Mouse (Mus musculus) intestine, embryonic 15.5 days (tissue): ENCODE results near the gene Stk25. TPM values are rescaled to one million over a fixed set of nuclear protein-coding genes. Genes with fewer than 3 reads are reported as not detected.

ENCODE experiments used
- ATAC-seq: fragments of 200-750 bp; cut with Nextera tagmentation; 2 replicates; pipeline ENCODE4 v1.8.0; 2017; ENCODE audit warnings: moderate TSS enrichment, moderate library complexity
- H3K27ac ChIP-seq: fragments of 300-500 bp; sonication (generic); 2 replicates; pipeline ENCODE4 v1.5.1; 2015; ENCODE audit warnings: mild to moderate bottlenecking, inconsistent platforms
- H3K27me3 ChIP-seq: fragments of 300-500 bp; sonication (generic); replicated peaks from 2 replicates; pipeline ENCODE4 v1.6.1; 2015; ENCODE audit warnings: inconsistent platforms
- H3K36me3 ChIP-seq: fragments of 300-500 bp; sonication (generic); 2 replicates; pipeline ENCODE4 v1.6.1; 2015; ENCODE audit warnings: inconsistent platforms
- H3K4me1 ChIP-seq: fragments of 300-500 bp; sonication (generic); replicated peaks from 2 replicates; pipeline ENCODE4 v1.6.1; 2015; ENCODE audit warnings: inconsistent platforms
- H3K4me2 ChIP-seq: fragments of 300-500 bp; sonication (generic); replicated peaks from 2 replicates; pipeline ENCODE4 v1.6.1; 2015; ENCODE audit warnings: mild to moderate bottlenecking, inconsistent platforms
- H3K4me3 ChIP-seq: fragments of 300-500 bp; sonication (generic); replicated peaks from 2 replicates; pipeline ENCODE4 v1.5.1; 2015; ENCODE audit warnings: inconsistent platforms
- H3K9ac ChIP-seq: fragments of 300-500 bp; sonication (generic); 2 replicates; pipeline ENCODE4 v1.6.1; 2015; ENCODE audit warnings: inconsistent platforms
- H3K9me3 ChIP-seq: fragments of 300-500 bp; sonication (generic); 2 replicates; pipeline ENCODE4 v1.6.1; 2016; ENCODE audit warnings: inconsistent platforms
- WGBS: fragments of 180-500 bp; shearing (Covaris S2); methylation state at CpG from one replicate; pipeline ENCODE4 v1.1.7; 2015; 5-methylcytosine and 5-hydroxymethylcytosine counted together
- polyA plus RNA-seq: library from polyadenylated mRNA; unstranded; fragments of >200 nt; fragmentation: Nextera tagmentation; extraction: Ambion mirVana; gene quantifications from 2 replicates; pipeline ENCODE4 v1.2.1, GENCODE M21; 2015

The Stk25 gene
- polyA plus RNA-seq, 1 experiment from 2014 or later, result 143 TPM

DNA sequence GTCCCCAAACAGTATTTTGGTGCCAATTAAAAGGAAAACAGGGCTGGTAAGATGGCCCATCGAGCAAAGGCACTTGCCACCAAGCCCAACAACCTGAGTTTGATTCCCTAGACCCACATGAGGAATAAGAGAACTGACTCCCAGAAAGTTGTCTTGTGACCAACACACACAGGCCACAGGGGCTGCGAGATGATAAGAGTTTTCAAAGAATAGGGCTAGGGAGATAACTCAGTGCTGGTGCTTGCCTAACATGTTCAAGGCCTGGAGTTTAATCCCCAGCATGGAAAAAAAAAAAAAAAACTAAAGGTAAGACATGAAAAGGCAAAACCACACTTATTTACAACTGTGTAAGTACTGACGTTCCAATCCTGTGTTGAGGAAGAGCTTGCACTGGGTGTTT lies 27.7 kb downstream of the Stk25 start:
- H3K27ac ChIP-seq, result no peak overlapping the region
- H3K4me1 ChIP-seq, result peaks cover 7% of the 10 kb centered on the region
- peaks cover 23% of the 10 kb centered on the region for H3K36me3 ChIP-seq
- WGBS, result 68% methylated on average over 3 of the region's 3 CpGs
- H3K4me3 ChIP-seq, result no peak overlapping the region
- no peak overlapping the region for H3K9ac ChIP-seq
- ATAC-seq, result no peak
- no peaks in the 10 kb centered on the region for H3K27me3 ChIP-seq
- H3K9me3 ChIP-seq, result no peaks in the 10 kb centered on the region
- no peak overlapping the region for H3K4me2 ChIP-seq

DNA sequence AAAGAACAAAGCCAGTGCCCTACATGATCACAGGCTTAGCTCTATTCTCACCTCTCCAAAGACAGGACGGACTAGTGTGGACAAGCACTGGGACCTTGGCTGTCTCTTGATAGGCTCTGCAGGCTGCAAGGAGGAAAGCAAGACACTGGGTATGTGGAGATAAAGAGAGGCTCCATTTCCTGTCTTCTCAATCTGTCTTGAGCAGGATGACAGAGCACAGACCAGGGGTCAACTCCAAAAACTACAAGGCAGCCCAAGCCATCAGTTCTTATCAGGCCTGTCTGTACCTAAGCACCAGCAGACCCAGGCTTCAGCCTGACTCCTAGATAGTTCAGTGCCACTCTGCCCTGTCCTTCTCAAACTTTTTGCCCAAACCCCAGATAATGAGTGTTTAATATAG lies 34.0 kb downstream of the Stk25 start:
- peak; percentile 13; the same call in 1 of the 2 replicates for ATAC-seq
- Histone ChIP-seq H3K4me1 (no peaks in the 10 kb centered on the region), H3K27me3 (no peaks in the 10 kb centered on the region), H3K9ac (no peak overlapping the region), H3K36me3 (peaks cover 51% of the 10 kb centered on the region), H3K27ac (no peak overlapping the region), H3K9me3 (no peaks in the 10 kb centered on the region), H3K4me2 (no peak overlapping the region), H3K4me3 (no peak overlapping the region)
- WGBS, result 82% methylated on average over 1 of the region's 1 CpGs

DNA sequence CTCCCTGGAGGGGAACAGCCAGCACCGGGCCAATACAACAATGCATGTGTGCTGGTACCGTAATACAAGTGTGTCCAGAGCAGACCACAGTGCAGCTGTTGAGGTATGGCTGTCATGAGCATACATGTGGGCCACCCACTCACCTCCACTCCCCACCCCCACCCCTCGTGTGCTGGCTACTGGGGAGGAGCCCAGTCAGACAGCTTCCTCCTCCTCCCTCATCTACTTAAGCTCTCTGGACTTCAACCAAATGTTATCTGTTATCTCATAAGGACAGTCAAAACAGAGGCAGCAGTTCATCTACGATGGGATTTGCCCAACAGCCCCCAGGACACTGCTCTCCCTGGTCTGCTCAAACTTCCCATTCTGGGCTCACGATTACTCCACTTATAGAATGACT lies 39.5 kb downstream of the Stk25 start:
- Histone ChIP-seq H3K9ac (no peak overlapping the region), H3K4me2 (no peak overlapping the region), H3K4me1 (no peaks in the 10 kb centered on the region), H3K36me3 (peaks cover 14% of the 10 kb centered on the region), H3K27me3 (no peaks in the 10 kb centered on the region), H3K4me3 (no peak overlapping the region), H3K9me3 (no peaks in the 10 kb centered on the region), H3K27ac (no peak overlapping the region)
- 59% methylated on average over 5 of the region's 5 CpGs for WGBS
- ATAC-seq, result peak; percentile 65

DNA sequence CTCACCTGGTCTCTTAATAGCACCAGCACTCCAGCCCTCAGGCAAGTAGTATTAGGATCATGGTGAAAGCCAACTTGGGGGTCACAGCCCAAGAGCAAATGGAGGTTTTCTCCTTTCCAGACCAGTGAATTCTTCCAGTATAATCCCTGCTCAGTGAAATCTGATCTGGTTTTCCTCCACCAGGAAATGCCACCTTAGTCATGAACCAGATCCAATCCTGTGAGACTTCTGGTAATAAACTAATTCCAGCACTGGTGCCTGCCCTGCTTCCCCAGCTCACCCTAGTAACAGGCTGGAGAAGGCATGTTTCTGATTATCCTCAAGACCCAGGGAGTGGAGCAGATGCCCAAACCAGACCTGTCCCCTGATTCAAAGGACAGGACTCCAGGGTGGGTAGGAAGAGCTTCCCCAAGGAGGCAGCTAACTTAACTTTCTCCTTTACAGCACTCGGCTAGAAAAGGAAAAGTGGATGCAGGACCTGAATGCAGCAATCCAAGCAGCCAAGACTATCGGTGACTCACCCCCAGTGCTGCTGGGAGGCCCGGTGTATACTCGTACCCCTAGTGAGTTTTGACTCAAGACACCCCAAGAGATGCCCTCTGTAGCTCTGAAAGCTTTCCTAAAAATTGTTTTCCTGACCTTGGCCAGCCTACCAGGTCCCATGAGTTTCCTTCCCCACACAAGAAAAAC lies 40.3 kb downstream of the Stk25 start:
- H3K4me1 ChIP-seq, result no peaks in the 10 kb centered on the region
- H3K27ac ChIP-seq, result no peak overlapping the region
- H3K4me2 ChIP-seq, result no peak overlapping the region
- H3K27me3 ChIP-seq, result no peaks in the 10 kb centered on the region
- H3K4me3 ChIP-seq, result no peak overlapping the region
- no peaks in the 10 kb centered on the region for H3K9me3 ChIP-seq
- 75% methylated on average over 4 of the region's 4 CpGs for WGBS
- peaks cover 10% of the 10 kb centered on the region for H3K36me3 ChIP-seq
- peak; percentile 50; the same call in 1 of the 2 replicates for ATAC-seq
- H3K9ac ChIP-seq, result no peak overlapping the region

DNA sequence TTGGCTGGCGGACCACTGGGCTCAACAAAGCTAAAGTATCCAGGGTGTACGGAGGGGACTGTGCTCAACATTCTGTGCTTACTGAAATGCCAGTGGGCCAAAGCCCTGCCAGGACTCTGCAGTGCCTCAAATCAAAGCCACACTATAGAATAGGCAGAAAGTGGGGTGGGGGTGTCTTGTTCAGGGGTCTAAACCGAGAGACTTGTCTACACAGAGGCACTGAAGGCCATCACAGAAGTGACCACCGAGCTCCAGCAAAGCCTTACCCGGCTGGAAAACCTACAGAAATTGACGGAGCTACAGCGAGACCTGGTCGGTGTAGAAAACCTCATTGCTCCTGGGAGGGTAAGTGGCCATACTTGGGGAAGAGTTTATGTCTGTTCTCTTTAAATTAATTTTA lies 48.7 kb downstream of the Stk25 start:
- no peaks in the 10 kb centered on the region for H3K4me1 ChIP-seq
- no peaks in the 10 kb centered on the region for H3K9me3 ChIP-seq
- no peaks in the 10 kb centered on the region for H3K27me3 ChIP-seq
- no peak for ATAC-seq
- H3K36me3 ChIP-seq, result no peaks in the 10 kb centered on the region
- no peak overlapping the region for H3K4me3 ChIP-seq
- 88% methylated on average over 8 of the region's 8 CpGs for WGBS
- H3K27ac ChIP-seq, result no peak overlapping the region
- H3K4me2 ChIP-seq, result no peak overlapping the region
- H3K9ac ChIP-seq, result no peak overlapping the region

DNA sequence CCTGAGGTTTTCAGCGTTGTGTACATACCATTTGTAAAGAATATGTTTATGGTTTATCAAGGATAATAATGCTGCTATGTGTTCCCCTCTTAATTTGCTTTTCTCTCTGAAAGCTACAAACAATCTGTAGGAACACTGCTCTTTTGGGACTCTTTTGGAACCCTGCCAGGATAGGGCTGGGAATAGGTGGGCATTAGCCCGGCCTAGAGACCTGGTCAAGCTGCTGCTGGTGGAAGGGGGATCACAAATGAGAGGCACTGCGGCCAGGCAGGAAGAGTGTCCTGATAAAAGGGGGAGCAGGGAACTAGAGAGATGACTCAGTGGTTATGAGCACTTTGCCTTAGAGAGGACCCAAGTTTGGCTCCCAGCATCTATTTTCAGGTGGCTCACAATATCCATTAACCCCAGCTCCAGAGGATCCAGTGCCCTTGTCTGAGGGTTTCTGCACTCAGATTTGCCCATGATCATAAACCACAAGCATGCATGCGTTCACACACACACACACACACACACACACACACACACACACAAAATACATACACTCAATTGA lies 49.7 kb downstream of the Stk25 start:
- no peaks in the 10 kb centered on the region for H3K36me3 ChIP-seq
- no peak overlapping the region for H3K4me3 ChIP-seq
- WGBS, result 76% methylated on average over 4 of the region's 4 CpGs
- H3K9ac ChIP-seq, result no peak overlapping the region
- no peak for ATAC-seq
- H3K27ac ChIP-seq, result no peak overlapping the region
- no peaks in the 10 kb centered on the region for H3K4me1 ChIP-seq
- H3K4me2 ChIP-seq, result no peak overlapping the region
- no peaks in the 10 kb centered on the region for H3K9me3 ChIP-seq
- H3K27me3 ChIP-seq, result no peaks in the 10 kb centered on the region

DNA sequence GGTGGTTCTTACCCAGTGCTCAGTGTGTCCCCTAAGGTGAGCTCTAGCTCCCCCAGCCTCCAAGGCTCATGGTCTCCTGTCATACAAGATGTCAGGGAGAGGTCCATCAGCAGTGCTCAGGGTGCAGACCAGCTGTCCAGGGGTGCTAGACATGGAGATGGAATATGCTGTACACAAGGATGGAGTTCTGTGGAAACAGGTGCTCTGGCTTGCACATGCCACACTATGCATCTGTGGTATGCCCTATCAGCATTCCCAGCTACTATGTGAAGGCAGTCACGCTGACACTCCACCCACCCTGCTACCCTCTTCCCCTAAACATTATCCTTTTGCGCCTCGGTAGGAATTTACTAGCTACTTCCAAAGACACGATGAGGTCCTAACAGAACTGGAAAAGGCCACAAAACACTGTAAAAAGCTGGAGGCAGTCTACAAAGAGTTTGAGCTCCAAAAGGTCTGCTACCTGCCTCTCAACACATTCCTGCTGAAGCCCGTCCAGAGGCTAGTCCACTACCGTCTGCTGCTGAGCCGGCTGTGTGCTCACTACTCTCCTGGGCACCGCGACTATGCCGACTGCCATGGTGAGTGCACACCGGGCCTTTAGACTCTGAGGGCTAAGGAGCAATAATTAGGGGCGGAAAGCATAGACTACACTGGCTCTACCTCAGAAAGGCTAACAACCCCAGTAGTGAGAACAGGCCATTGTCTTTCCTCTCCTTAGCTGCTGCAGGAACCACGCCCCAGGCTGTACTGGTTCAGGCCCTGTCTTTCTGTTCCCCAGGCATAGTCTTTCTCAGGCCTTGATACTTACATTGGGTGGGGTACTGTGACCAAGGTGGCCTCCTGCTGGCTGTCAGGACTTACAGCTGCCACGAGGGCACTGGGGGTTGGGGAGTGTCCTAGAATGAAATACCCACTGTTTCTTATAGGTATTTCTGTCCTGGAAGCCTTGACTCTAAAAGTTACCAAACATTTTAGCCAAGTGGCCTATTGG lies 51.1 kb downstream of the Stk25 start:
- Histone ChIP-seq H3K4me3 (no peak overlapping the region), H3K4me2 (no peak overlapping the region), H3K4me1 (no peaks in the 10 kb centered on the region), H3K27ac (no peak overlapping the region), H3K27me3 (no peaks in the 10 kb centered on the region), H3K9me3 (no peaks in the 10 kb centered on the region), H3K9ac (no peak overlapping the region), H3K36me3 (no peaks in the 10 kb centered on the region)
- no peak; the same call in 1 of the 2 replicates for ATAC-seq
- 79% methylated on average over 14 of the region's 14 CpGs for WGBS

DNA sequence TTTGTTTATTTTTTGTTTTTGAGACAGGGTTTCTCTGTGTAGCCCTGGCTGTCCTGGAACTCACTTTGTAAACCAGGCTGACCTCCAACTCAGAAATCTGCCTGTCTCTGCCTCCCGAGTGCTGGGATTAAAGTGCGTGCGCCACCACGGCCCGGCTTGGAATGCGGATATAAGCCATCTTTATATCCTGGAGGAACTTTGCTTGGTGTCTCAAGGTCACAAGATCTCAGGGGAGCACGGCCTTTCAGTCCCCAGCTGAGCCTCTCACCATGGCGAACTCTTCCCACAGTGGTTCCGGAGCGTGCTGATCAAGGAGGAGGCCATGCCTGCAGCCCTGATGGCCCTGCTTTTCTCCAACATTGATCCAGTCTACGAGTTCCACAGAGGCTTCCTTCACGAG lies 54.5 kb downstream of the Stk25 start:
- no peaks in the 10 kb centered on the region for H3K9me3 ChIP-seq
- no peaks in the 10 kb centered on the region for H3K27me3 ChIP-seq
- H3K4me2 ChIP-seq, result no peak overlapping the region
- no peak overlapping the region for H3K4me3 ChIP-seq
- 95% methylated on average over 12 of the region's 12 CpGs for WGBS
- H3K4me1 ChIP-seq, result no peaks in the 10 kb centered on the region
- no peak for ATAC-seq
- H3K27ac ChIP-seq, result no peak overlapping the region
- no peaks in the 10 kb centered on the region for H3K36me3 ChIP-seq
- no peak overlapping the region for H3K9ac ChIP-seq

DNA sequence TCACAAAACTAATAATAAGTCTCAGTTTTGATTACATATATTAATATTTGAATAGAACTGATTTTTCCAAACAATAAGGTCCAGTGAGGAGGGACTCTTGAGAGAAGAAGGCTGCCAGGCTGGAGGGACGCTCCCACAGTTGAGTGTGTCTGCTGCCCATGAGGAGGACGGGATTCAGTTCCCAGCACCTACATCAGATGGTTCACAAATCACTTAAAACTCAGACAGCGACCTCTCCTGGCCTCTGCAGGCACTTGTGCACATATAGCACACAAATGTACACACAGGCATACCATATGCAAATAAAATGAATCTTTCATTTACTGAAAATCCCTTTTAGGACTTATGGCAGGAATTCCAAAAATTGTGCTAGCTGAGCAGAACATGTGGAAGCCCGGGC lies 55.5 kb downstream of the Stk25 start:
- Histone ChIP-seq H3K9me3 (no peaks in the 10 kb centered on the region), H3K4me2 (no peak overlapping the region), H3K4me1 (no peaks in the 10 kb centered on the region), H3K36me3 (no peaks in the 10 kb centered on the region), H3K4me3 (no peak overlapping the region), H3K9ac (no peak overlapping the region), H3K27ac (no peak overlapping the region), H3K27me3 (no peaks in the 10 kb centered on the region)
- WGBS, result 81% methylated on average over 4 of the region's 4 CpGs
- ATAC-seq, result no peak

DNA sequence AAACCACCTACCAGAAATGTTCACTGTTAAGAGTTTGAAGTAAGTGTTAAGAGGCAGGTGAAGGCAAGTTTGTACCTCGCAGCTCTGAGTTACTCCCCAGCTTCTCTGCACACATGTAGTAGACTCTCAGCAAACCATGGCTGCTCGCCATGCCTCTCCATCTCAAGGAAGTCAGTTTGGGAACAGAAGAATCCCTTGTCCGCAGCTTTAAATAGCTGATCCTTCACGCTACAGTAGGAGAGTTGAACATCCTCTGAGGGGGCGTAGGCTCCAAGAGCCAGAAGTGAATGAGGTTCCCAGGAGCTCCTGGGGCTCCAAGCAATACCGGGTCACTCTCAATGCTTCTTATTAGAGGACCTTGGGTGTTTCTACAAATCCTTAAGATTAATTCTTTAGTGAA lies 62.5 kb downstream of the Stk25 start:
- Histone ChIP-seq H3K4me2 (no peak overlapping the region), H3K27ac (no peak overlapping the region), H3K27me3 (no peaks in the 10 kb centered on the region), H3K9me3 (no peaks in the 10 kb centered on the region), H3K36me3 (no peaks in the 10 kb centered on the region), H3K4me1 (no peaks in the 10 kb centered on the region), H3K9ac (no peak overlapping the region), H3K4me3 (no peak overlapping the region)
- no peak for ATAC-seq
- WGBS, result 83% methylated on average over 6 of the region's 6 CpGs

DNA sequence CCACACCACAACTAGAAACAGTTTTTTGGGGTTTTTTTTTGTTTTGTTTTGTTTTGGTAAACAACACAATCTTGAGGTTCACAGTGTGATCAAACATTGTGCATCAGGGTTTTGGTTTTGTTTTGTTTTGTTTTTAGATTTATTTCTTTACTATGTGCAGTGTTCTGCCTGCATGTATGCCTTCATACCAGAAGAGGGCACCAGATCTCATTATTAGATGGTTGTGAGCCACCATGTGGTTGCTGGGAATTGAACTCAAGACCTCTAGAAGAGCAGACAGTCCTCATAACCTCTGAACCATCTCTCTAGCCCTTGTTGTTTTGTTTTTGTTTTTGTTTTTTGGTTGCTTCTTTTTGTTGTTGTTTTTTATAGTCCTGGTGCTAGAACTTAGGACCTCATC lies 64.5 kb downstream of the Stk25 start:
- no peak overlapping the region for H3K4me2 ChIP-seq
- H3K9me3 ChIP-seq, result no peaks in the 10 kb centered on the region
- no peak overlapping the region for H3K27ac ChIP-seq
- H3K9ac ChIP-seq, result no peak overlapping the region
- no peaks in the 10 kb centered on the region for H3K36me3 ChIP-seq
- no peak for ATAC-seq
- no peaks in the 10 kb centered on the region for H3K4me1 ChIP-seq
- no peak overlapping the region for H3K4me3 ChIP-seq
- no peaks in the 10 kb centered on the region for H3K27me3 ChIP-seq

DNA sequence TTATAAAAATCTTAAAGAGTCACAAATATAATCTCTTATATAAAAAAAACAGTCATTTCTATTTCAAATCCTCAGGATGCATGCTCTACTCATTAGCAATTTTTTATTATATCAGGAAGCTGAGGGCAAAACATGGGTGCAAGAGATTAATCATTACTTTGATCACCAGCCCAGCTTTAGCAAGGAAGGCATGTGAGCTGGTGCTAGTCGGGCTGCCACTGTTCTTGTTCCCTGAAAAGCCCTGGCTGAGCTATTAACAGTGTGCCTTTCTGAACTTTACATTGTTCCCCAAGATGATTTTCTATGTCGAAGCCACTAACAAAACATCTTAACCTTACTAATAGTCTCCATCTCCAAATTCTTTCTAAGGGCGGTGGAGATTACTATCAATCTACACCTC lies 70.1 kb downstream of the Stk25 start:
- Histone ChIP-seq H3K27ac (no peak overlapping the region), H3K4me1 (no peaks in the 10 kb centered on the region), H3K27me3 (no peaks in the 10 kb centered on the region), H3K4me2 (no peak overlapping the region), H3K9ac (no peak overlapping the region), H3K9me3 (no peaks in the 10 kb centered on the region), H3K36me3 (no peaks in the 10 kb centered on the region), H3K4me3 (no peak overlapping the region)
- WGBS, result 71% methylated on average over 3 of the region's 3 CpGs
- no peak for ATAC-seq
